Mouse (Mus musculus): ENCODE measurements around the gene Rab31. TPM values are rescaled to one million over a fixed set of nuclear protein-coding genes. Genes with fewer than 3 reads are reported as not detected.

The Rab31 gene
- polyA plus RNA-seq, 1 experiment from 2014 or later, result 60.8 TPM

GRCm38 (mm10) chr17:65776228-65776627 is 3.7 kb upstream of the Rab31 start:
- Histone ChIP-seq H3K36me3 (no peaks in the 10 kb centered on the region), H3K27me3 (ENCODE audit: insufficient read depth, poor library complexity, severe bottlenecking) (peaks cover 15% of the 10 kb centered on the region; the same call in 1 of the 2 replicates), H3K4me1 (replicated peaks) (peaks cover 16% of the 10 kb centered on the region), H3K9me3 (no peaks in the 10 kb centered on the region), H3K4me3 (no peak overlapping the region), H3K27ac (no peak overlapping the region)
- no peak for DNase-seq (ENCODE audit: low spot score)
- 74% methylated on average over 1 of the region's 1 CpGs for WGBS

GRCm38 (mm10) chr17:65774439-65774838 is 1.9 kb upstream of the Rab31 start:
- 71% methylated on average over 7 of the region's 7 CpGs for WGBS
- H3K27ac ChIP-seq, result no peak overlapping the region
- H3K4me1 ChIP-seq (replicated peaks), result peaks cover 34% of the 10 kb centered on the region
- peaks cover 23% of the 10 kb centered on the region; the same call in 1 of the 2 replicates for H3K27me3 ChIP-seq (ENCODE audit: insufficient read depth, poor library complexity, severe bottlenecking)
- no peak overlapping the region for H3K4me3 ChIP-seq
- H3K9me3 ChIP-seq, result no peaks in the 10 kb centered on the region
- H3K36me3 ChIP-seq, result no peaks in the 10 kb centered on the region
- DNase-seq (ENCODE audit: low spot score), result no peak

GRCm38 (mm10) chr17:65773617-65774016 is 1.1 kb upstream of the Rab31 start:
- Histone ChIP-seq H3K27ac (no peak overlapping the region), H3K4me1 (replicated peaks) (peaks cover 42% of the 10 kb centered on the region), H3K4me3 (no peak overlapping the region), H3K36me3 (no peaks in the 10 kb centered on the region), H3K9me3 (no peaks in the 10 kb centered on the region), H3K27me3 (ENCODE audit: insufficient read depth, poor library complexity, severe bottlenecking) (peaks cover 23% of the 10 kb centered on the region; the same call in 1 of the 2 replicates)
- DNase-seq (ENCODE audit: low spot score), result no peak
- 65% methylated on average over 4 of the region's 4 CpGs for WGBS

- peaks cover 5% of the 10 kb centered on the region for H3K36me3 ChIP-seq
- WGBS, result 22% methylated on average over 17 of the region's 17 CpGs
- H3K27ac ChIP-seq, result peak overlapping the region; percentile 93
- H3K9me3 ChIP-seq, result no peaks in the 10 kb centered on the region
- peaks cover 56% of the 10 kb centered on the region for H3K4me1 ChIP-seq (replicated peaks)
- H3K4me3 ChIP-seq, result peak overlapping the region; percentile 83
- H3K27me3 ChIP-seq (ENCODE audit: insufficient read depth, poor library complexity, severe bottlenecking), result peaks cover 23% of the 10 kb centered on the region; the same call in 1 of the 2 replicates
- DNase-seq (ENCODE audit: low spot score), result no peak
These were observed 1.3 kb downstream of the Rab31 start for GRCm38 (mm10) chr17:65770982-65771915.

GRCm38 (mm10) chr17:65768486-65768885 is 4.1 kb downstream of the Rab31 start:
- Histone ChIP-seq H3K27ac (0 out of 2 replicates have a peak overlapping the region, but pooled peaks have one; percentile 17), H3K27me3 (ENCODE audit: insufficient read depth, poor library complexity, severe bottlenecking) (peaks cover 17% of the 10 kb centered on the region; the same call in 1 of the 2 replicates), H3K4me1 (replicated peaks) (peaks cover 56% of the 10 kb centered on the region), H3K9me3 (no peaks in the 10 kb centered on the region), H3K4me3 (no peak overlapping the region), H3K36me3 (peaks cover 17% of the 10 kb centered on the region)
- WGBS, result 74% methylated on average over 5 of the region's 5 CpGs
- DNase-seq (ENCODE audit: low spot score), result no peak

- Histone ChIP-seq H3K27ac (no peak overlapping the region), H3K27me3 (ENCODE audit: insufficient read depth, poor library complexity, severe bottlenecking) (no peaks in the 10 kb centered on the region), H3K4me1 (replicated peaks) (peaks cover 10% of the 10 kb centered on the region), H3K9me3 (peaks cover 8% of the 10 kb centered on the region; the same call in 1 of the 2 replicates), H3K4me3 (no peak overlapping the region), H3K36me3 (peaks cover 45% of the 10 kb centered on the region)
- no peak for DNase-seq (ENCODE audit: low spot score)
- 95% methylated on average over 14 of the region's 14 CpGs for WGBS
These were observed 9.3 kb downstream of the Rab31 start for GRCm38 (mm10) chr17:65763221-65763620.

GRCm38 (mm10) chr17:65757150-65757549 is 15.4 kb downstream of the Rab31 start:
- H3K4me1 ChIP-seq (replicated peaks), result no peaks in the 10 kb centered on the region
- H3K27me3 ChIP-seq (ENCODE audit: insufficient read depth, poor library complexity, severe bottlenecking), result no peaks in the 10 kb centered on the region
- no peak overlapping the region for H3K27ac ChIP-seq
- H3K9me3 ChIP-seq, result peaks cover 37% of the 10 kb centered on the region
- no peak overlapping the region for H3K4me3 ChIP-seq
- DNase-seq (ENCODE audit: low spot score), result no peak
- peaks cover 45% of the 10 kb centered on the region for H3K36me3 ChIP-seq
- 86% methylated on average over 6 of the region's 6 CpGs for WGBS

GRCm38 (mm10) chr17:65755857-65756256 is 16.7 kb downstream of the Rab31 start:
- Histone ChIP-seq H3K4me3 (no peak overlapping the region), H3K27me3 (ENCODE audit: insufficient read depth, poor library complexity, severe bottlenecking) (no peaks in the 10 kb centered on the region), H3K27ac (no peak overlapping the region), H3K4me1 (replicated peaks) (no peaks in the 10 kb centered on the region), H3K9me3 (peaks cover 37% of the 10 kb centered on the region), H3K36me3 (peaks cover 48% of the 10 kb centered on the region)
- no peak for DNase-seq (ENCODE audit: low spot score)
- WGBS, result 93% methylated on average over 3 of the region's 3 CpGs

GRCm38 (mm10) chr17:65753130-65753529 is 19.4 kb downstream of the Rab31 start:
- Histone ChIP-seq H3K9me3 (peaks cover 31% of the 10 kb centered on the region), H3K27ac (no peak overlapping the region), H3K4me3 (no peak overlapping the region), H3K4me1 (replicated peaks) (no peaks in the 10 kb centered on the region), H3K36me3 (peaks cover 27% of the 10 kb centered on the region), H3K27me3 (ENCODE audit: insufficient read depth, poor library complexity, severe bottlenecking) (no peaks in the 10 kb centered on the region)
- no peak for DNase-seq (ENCODE audit: low spot score)
- 95% methylated on average over 6 of the region's 6 CpGs for WGBS

GRCm38 (mm10) chr17:65750301-65750700 is 22.3 kb downstream of the Rab31 start:
- Histone ChIP-seq H3K27me3 (ENCODE audit: insufficient read depth, poor library complexity, severe bottlenecking) (no peaks in the 10 kb centered on the region), H3K4me3 (no peak overlapping the region), H3K36me3 (peaks cover 28% of the 10 kb centered on the region), H3K9me3 (peaks cover 24% of the 10 kb centered on the region), H3K4me1 (replicated peaks) (peaks cover 7% of the 10 kb centered on the region), H3K27ac (no peak overlapping the region)
- no peak for DNase-seq (ENCODE audit: low spot score)

GRCm38 (mm10) chr17:65749803-65750202 is 22.7 kb downstream of the Rab31 start:
- no peak for DNase-seq (ENCODE audit: low spot score)
- 90% methylated on average over 7 of the region's 7 CpGs for WGBS
- peaks cover 28% of the 10 kb centered on the region for H3K36me3 ChIP-seq
- H3K9me3 ChIP-seq, result peaks cover 24% of the 10 kb centered on the region; the same call in 1 of the 2 replicates
- no peak overlapping the region for H3K27ac ChIP-seq
- no peak overlapping the region for H3K4me3 ChIP-seq
- no peaks in the 10 kb centered on the region for H3K27me3 ChIP-seq (ENCODE audit: insufficient read depth, poor library complexity, severe bottlenecking)
- peaks cover 7% of the 10 kb centered on the region for H3K4me1 ChIP-seq (replicated peaks)

GRCm38 (mm10) chr17:65748997-65749396 is 23.6 kb downstream of the Rab31 start:
- no peaks in the 10 kb centered on the region for H3K27me3 ChIP-seq (ENCODE audit: insufficient read depth, poor library complexity, severe bottlenecking)
- H3K9me3 ChIP-seq, result 0 out of 2 replicates have a peak, but pooled peaks cover 16% of the 10 kb centered on the region
- 91% methylated on average over 6 of the region's 6 CpGs for whole genome bisulfite sequencing
- peaks cover 7% of the 10 kb centered on the region for H3K4me1 ChIP-seq (replicated peaks)
- peaks cover 29% of the 10 kb centered on the region for H3K36me3 ChIP-seq
- H3K27ac ChIP-seq, result no peak overlapping the region
- DNase-seq (ENCODE audit: low spot score), result no peak
- H3K4me3 ChIP-seq, result no peak overlapping the region

- peaks cover 23% of the 10 kb centered on the region for H3K36me3 ChIP-seq
- H3K27ac ChIP-seq, result no peak overlapping the region
- H3K4me1 ChIP-seq (replicated peaks), result peaks cover 22% of the 10 kb centered on the region
- no peaks in the 10 kb centered on the region for H3K27me3 ChIP-seq (ENCODE audit: insufficient read depth, poor library complexity, severe bottlenecking)
- no peak overlapping the region for H3K4me3 ChIP-seq
- DNase-seq (ENCODE audit: low spot score), result no peak
- H3K9me3 ChIP-seq, result 0 out of 2 replicates have a peak, but pooled peaks cover 10% of the 10 kb centered on the region
- 70% methylated on average over 6 of the region's 6 CpGs for WGBS
These were observed 26.2 kb downstream of the Rab31 start for GRCm38 (mm10) chr17:65746314-65746713.

Data from hindbrain, embryonic 10.5 days (tissue).